ENCODE assay signal across 8 mouse cellular contexts in genomic region chr19:46321101-46321943, GRCm38 (mm10). TPM values are rescaled to one million over a fixed set of nuclear protein-coding genes. Genes with fewer than 3 reads are reported as not detected.
A peak's percentile ranks its signal among the peaks of the same experiment; 100 is the strongest.
DNase-seq lines count a peak whose midpoint lies in the region; ATAC-seq and TF ChIP-seq lines count a peak whose summit lies in the region.

No protein-coding gene starts in this region.

- H3K9me3 ChIP-seq in CH12.LX (replicated peaks; ENCODE audit: low read length): peaks cover 8% of the 10 kb centered on the region

- in situ Hi-C loops in CH12.LX (cut with MboI; ENCODE audit: low pct_ligation_motif_present, low pct_unique_long_range_greater_than_20kb, low sequenced_read_pairs): no loop called here

- H3K36me3 ChIP-seq in CH12.LX (replicated peaks in 1 of 2; ENCODE audit: control insufficient read depth in 1 of 2, insufficient read depth in 1 of 2, low read length in 1 of 2): peaks cover 0 to 15% of the 10 kb centered on the region in 2 experiments

- dilution Hi-C loops in CH12.LX (cut with MboI; ENCODE audit: extremely low pct_ligation_motif_present, extremely low pct_unique_long_range_greater_than_20kb, low sequenced_read_pairs): no loop called here

- no peak overlapping the region for H3K4me2 ChIP-seq in CH12.LX (ENCODE audit: insufficient read depth, low read depth, poor library complexity, severe bottlenecking)

- no peak for TF ChIP-seq RAD21 in CH12.LX (IDR thresholded peaks at IDR 0.05; ENCODE audit: low read depth, low read length)

- peak; percentile 2 for DNase-seq in gastrocnemius, postnatal 10 days
- no peak for DNase-seq in gastrocnemius, postnatal 25 days
- DNase-seq in CH12.LX (ENCODE audit: extremely low read depth): peak; percentile 58
- DNase-seq in embryo, embryonic 10 days (ENCODE audit: low spot score): peak; percentile 72
- peak; percentile 76 for DNase-seq in retina, postnatal 1 day
- no peak for DNase-seq in lung, postnatal 14 days
- no peak for DNase-seq in kidney, adult 9 months

- ATAC-seq in inflammation-experienced regulatory T-cells, adult 6 months: peak; percentile 64

- TF ChIP-seq POLR2A in CH12.LX (IDR thresholded peaks at IDR 0.05; ENCODE audit: low read depth, low read length): no peak

- H3K9ac ChIP-seq in CH12.LX (ENCODE audit: insufficient read depth, low read depth): no peak overlapping the region

- H3K4me1 ChIP-seq in CH12.LX (ENCODE audit: control insufficient read depth in 1 of 2, insufficient read depth in 2 of 2): peaks cover 4 to 55% of the 10 kb centered on the region in 2 experiments; a peak in 3 of 4 replicates

- no peak overlapping the region for H3K4me3 ChIP-seq in CH12.LX (replicated peaks in 1 of 3; ENCODE audit: low read depth in 2 of 3, low read length in 2 of 3, poor library complexity in 1 of 3)

- peaks cover 35% of the 10 kb centered on the region for H3K27me3 ChIP-seq in CH12.LX (replicated peaks)

- no peak for TF ChIP-seq CTCF in CH12.LX (conservative IDR thresholded peaks at IDR 0.05 in 1 of 2, IDR thresholded peaks at IDR 0.05 in 1 of 2; ENCODE audit: low read depth in 2 of 2, low read length in 2 of 2)

- no peak for TF ChIP-seq EP300 in CH12.LX (IDR thresholded peaks at IDR 0.05; ENCODE audit: low read length)

- no peaks in the 10 kb centered on the region for H3K79me2 ChIP-seq in CH12.LX (replicated peaks; ENCODE audit: control insufficient read depth, extremely low read depth, insufficient read depth, poor library complexity, severe bottlenecking)

- no peak overlapping the region for H3K27ac ChIP-seq in CH12.LX (ENCODE audit: insufficient read depth, low read depth)

TF ChIP-seq in CH12.LX, 34 proteins besides CTCF, POLR2A, EP300 and RAD21:
- TF ChIP-seq JUND (conservative IDR thresholded peaks at IDR 0.05; ENCODE audit: low read depth, low read length) (no peak), MXI1 (IDR thresholded peaks at IDR 0.05; ENCODE audit: low read depth, low read length) (peak; percentile 49; the same call in 1 of the 2 replicates)

RNA-seq across cellular contexts. Expression of gene Psd, which starts 5.6 kb away (rescaled TPM):
- 1 to 10 TPM; 2.2 to 2.6 TPM for total RNA-seq in gastrocnemius, postnatal 10 days (2021)
- under 1 TPM; 0.28 to 0.54 TPM for total RNA-seq in gastrocnemius, postnatal 25 days (2021)
- total RNA-seq in CH12.LX (2012; rRNA removed) (1.3 and 2.2 TPM in 2 replicates), CH12.LX (2014; rRNA removed) (0.39 and 0.70 TPM in 2 replicates)
- polyA plus RNA-seq in CH12.LX (2012; ENCODE audit: insufficient read length, low read depth): 20.1 and 20.6 TPM in 2 replicates
- polyA plus RNA-seq in inflammation-experienced regulatory T-cells, adult 6 months (2017; shearing (Covaris generic)): 1 to 10 TPM; 3.1 to 4.1 (median 4.0) TPM

RNA-seq across cellular contexts. Expression of gene Fbxl15, which starts 6.7 kb away (rescaled TPM):
- 1 to 10 TPM; 2.7 to 3.7 TPM for total RNA-seq in gastrocnemius, postnatal 10 days (2021)
- total RNA-seq in gastrocnemius, postnatal 25 days (2021): 1 to 10 TPM; 2.9 TPM
- total RNA-seq in CH12.LX (2012; rRNA removed) (9.9 and 10.4 TPM in 2 replicates), CH12.LX (2014; rRNA removed) (6.8 and 9.4 TPM in 2 replicates)
- 7.3 and 7.6 TPM in 2 replicates for polyA plus RNA-seq in CH12.LX (2012; ENCODE audit: insufficient read length, low read depth)
- polyA plus RNA-seq in inflammation-experienced regulatory T-cells, adult 6 months (2017; shearing (Covaris generic)): 1 to 10 TPM; 3.9 to 6.4 (median 4.5) TPM

RNA-seq across cellular contexts. Expression of gene Cuedc2, which starts 17.2 kb away (rescaled TPM):
- total RNA-seq in gastrocnemius, postnatal 10 days (2021): 10 to 100 TPM; 88.3 TPM
- total RNA-seq in gastrocnemius, postnatal 25 days (2021): 10 to 100 TPM; 56.1 to 56.5 TPM
- total RNA-seq in CH12.LX (2012; rRNA removed) (95.1 and 102 TPM in 2 replicates), CH12.LX (2014; rRNA removed) (117 and 120 TPM in 2 replicates)
- polyA plus RNA-seq in CH12.LX (2012; ENCODE audit: insufficient read length, low read depth): 94.4 and 123 TPM in 2 replicates
- polyA plus RNA-seq in inflammation-experienced regulatory T-cells, adult 6 months (2017; shearing (Covaris generic)): 10 to 100 TPM; 34.9 to 54.1 (median 46.6) TPM

RNA-seq across cellular contexts. Expression of gene Nfkb2, which starts 17.2 kb away (rescaled TPM):
- total RNA-seq in gastrocnemius, postnatal 10 days (2021): 10 to 100 TPM; 10.4 to 14.3 TPM
- 1 to 10 TPM; 7.2 to 8.5 TPM for total RNA-seq in gastrocnemius, postnatal 25 days (2021)
- total RNA-seq in CH12.LX (2012; rRNA removed): 45.0 and 64.8 TPM in 2 replicates
- total RNA-seq in CH12.LX (2014; rRNA removed): 37.1 and 44.3 TPM in 2 replicates
- 67.5 and 71.7 TPM in 2 replicates for polyA plus RNA-seq in CH12.LX (2012; ENCODE audit: insufficient read length, low read depth)
- polyA plus RNA-seq in inflammation-experienced regulatory T-cells, adult 6 months (2017; shearing (Covaris generic)): 10 to 100 TPM; 15.7 to 27.8 (median 20.7) TPM

RNA-seq across cellular contexts. Expression of gene Mfsd13a, which starts 19.6 kb away (rescaled TPM):
- total RNA-seq in gastrocnemius, postnatal 10 days (2021): 1 to 10 TPM; 1.2 to 1.5 TPM
- 1 to 10 TPM; 1.0 to 1.2 TPM for total RNA-seq in gastrocnemius, postnatal 25 days (2021)
- total RNA-seq in CH12.LX (2012; rRNA removed) (4.9 and 7.6 TPM in 2 replicates), CH12.LX (2014; rRNA removed) (2.8 and 3.1 TPM in 2 replicates)
- polyA plus RNA-seq in CH12.LX (2012; ENCODE audit: insufficient read length, low read depth): 13.2 and 15.9 TPM in 2 replicates
- 1 to 10 TPM; 4.3 to 8.1 (median 5.9) TPM for polyA plus RNA-seq in inflammation-experienced regulatory T-cells, adult 6 months (2017; shearing (Covaris generic))

Comparison
In these comparisons a context has a peak if more than half of its experiments do, and no peak if none do; other contexts are left out.
1. DNase-seq: peak in gastrocnemius, postnatal 10 days (single experiment), CH12.LX (single experiment), embryo, embryonic 10 days (single experiment) and retina, postnatal 1 day (single experiment); none in gastrocnemius, postnatal 25 days (single experiment), lung, postnatal 14 days (single experiment) and kidney, adult 9 months (single experiment).